Mouse (Mus musculus) CH12.LX (cell line): ENCODE results near the gene Ccnd3. TPM values are rescaled to one million over a fixed set of nuclear protein-coding genes. Genes with fewer than 3 reads are reported as not detected.

Experiments
- DNase-seq: peaks from one replicate; pipeline ENCODE4 v3.0.0-alpha.2; 2013; ENCODE audit errors: extremely low read depth
- H3K27ac ChIP-seq: 2 replicates; pipeline ENCODE4 v1.5.1; 2012; ENCODE audit warnings: low read depth, mild to moderate bottlenecking, control low read depth, moderate library complexity; ENCODE audit not compliant: insufficient read depth
- H3K27me3 ChIP-seq: replicated peaks from 2 replicates; pipeline ENCODE3; 2012; ENCODE audit warnings: inconsistent platforms
- H3K36me3 ChIP-seq, 2 experiments: replicated peaks in 1 of 2; 2 replicates each; pipeline versions ENCODE3 to v1.6.1; 2012; ENCODE audit warnings: inconsistent platforms in 1 of 2, low read length in 1 of 2, mild to moderate bottlenecking in 1 of 2, mixed read lengths in 1 of 2, moderate library complexity in 1 of 2; ENCODE audit not compliant: control insufficient read depth in 1 of 2, insufficient read depth in 1 of 2
- H3K4me1 ChIP-seq, 2 experiments: 2 replicates each; pipeline ENCODE4 v1.6.1; 2012; ENCODE audit warnings: inconsistent platforms in 1 of 2, moderate library complexity in 1 of 2; ENCODE audit not compliant: insufficient read depth in 2 of 2, control insufficient read depth in 1 of 2
- H3K4me2 ChIP-seq: 2 replicates; pipeline ENCODE4 v1.6.1; 2012; ENCODE audit warnings: low read depth, mild to moderate bottlenecking, control low read depth; ENCODE audit not compliant: poor library complexity, insufficient read depth, severe bottlenecking
- H3K4me3 ChIP-seq, 3 experiments: fragments of 150-350 bp in 1 of 3; sonication (generic) in 1 of 3; replicated peaks in 1 of 3; 2 replicates each; pipeline versions ENCODE3 to v1.5.1; 2011 to 2012; ENCODE audit warnings: low read depth in 2 of 3, low read length in 2 of 3, mild to moderate bottlenecking in 2 of 3, moderate library complexity in 2 of 3, control low read depth in 1 of 3, improper control_type of control experiment in 1 of 3, inconsistent platforms in 1 of 3, mixed read lengths in 1 of 3; ENCODE audit not compliant: poor library complexity in 1 of 3
- H3K79me2 ChIP-seq: replicated peaks from 2 replicates; pipeline ENCODE4 v1.6.1; 2012; ENCODE audit warnings: mild to moderate bottlenecking, moderate library complexity; ENCODE audit not compliant: control insufficient read depth, poor library complexity, insufficient read depth, severe bottlenecking; ENCODE audit errors: extremely low read depth
- H3K9ac ChIP-seq: 2 replicates; pipeline ENCODE4 v1.6.1; 2012; ENCODE audit warnings: low read depth, mild to moderate bottlenecking, control low read depth, moderate library complexity; ENCODE audit not compliant: insufficient read depth
- H3K9me3 ChIP-seq: replicated peaks from 2 replicates; pipeline ENCODE3; 2012; ENCODE audit warnings: low read length, inconsistent platforms, mixed read lengths
- BHLHE40 ChIP-seq: IDR thresholded peaks from 2 replicates; pipeline ENCODE4 v1.6.1; 2011; ENCODE audit warnings: mild to moderate bottlenecking, low read depth, low read length, improper control_type of control experiment
- CHD2 ChIP-seq: IDR thresholded peaks from 2 replicates; pipeline ENCODE4 v1.6.1; 2011; ENCODE audit warnings: low read length, improper control_type of control experiment
- ELF1 ChIP-seq: IDR thresholded peaks from 2 replicates; pipeline ENCODE4 v1.6.1; 2014; ENCODE audit warnings: low read depth, mild to moderate bottlenecking, inconsistent platforms, low read length, improper control_type of control experiment
- EP300 ChIP-seq: IDR thresholded peaks from 2 replicates; pipeline ENCODE4 v1.6.1; 2011; ENCODE audit warnings: low read length, improper control_type of control experiment
- ETS1 ChIP-seq: conservative IDR thresholded peaks from 2 replicates; pipeline ENCODE4 v1.6.1; 2012; ENCODE audit warnings: low read depth, mild to moderate bottlenecking, inconsistent platforms, low read length, improper control_type of control experiment, moderate library complexity
- GABPA ChIP-seq: IDR thresholded peaks from 2 replicates; pipeline ENCODE4 v1.6.1; 2012; ENCODE audit warnings: low read depth, low read length, improper control_type of control experiment, inconsistent platforms; ENCODE audit not compliant: insufficient replicate concordance
- HCFC1 ChIP-seq: IDR thresholded peaks from 2 replicates; pipeline ENCODE4 v1.6.1; 2012; ENCODE audit warnings: low read depth, mild to moderate bottlenecking, inconsistent platforms, low read length, improper control_type of control experiment
- IRF4 ChIP-seq: IDR thresholded peaks from 2 replicates; pipeline ENCODE4 v1.6.1; 2014; ENCODE audit warnings: low read depth, mild to moderate bottlenecking, inconsistent platforms, low read length, improper control_type of control experiment
- JUN ChIP-seq: IDR thresholded peaks from 2 replicates; pipeline ENCODE4 v1.6.1; 2011; ENCODE audit warnings: low read depth, mild to moderate bottlenecking, low read length, improper control_type of control experiment, moderate library complexity; ENCODE audit not compliant: insufficient read depth
- JUND ChIP-seq: conservative IDR thresholded peaks from 2 replicates; pipeline ENCODE4 v1.6.1; 2011; ENCODE audit warnings: low read depth, low read length, improper control_type of control experiment
- KAT2A ChIP-seq: IDR thresholded peaks from 2 replicates; pipeline ENCODE4 v1.6.1; 2012; ENCODE audit warnings: low read length, improper control_type of control experiment, inconsistent platforms; ENCODE audit not compliant: insufficient replicate concordance
- MAX ChIP-seq: IDR thresholded peaks from 2 replicates; pipeline ENCODE4 v1.6.1; 2011; ENCODE audit warnings: low read length, improper control_type of control experiment
- MAZ ChIP-seq: IDR thresholded peaks from 2 replicates; pipeline ENCODE4 v1.6.1; 2012; ENCODE audit warnings: low read depth, mild to moderate bottlenecking, inconsistent platforms, low read length, improper control_type of control experiment, moderate library complexity
- NELFE ChIP-seq: IDR thresholded peaks from 2 replicates; pipeline ENCODE4 v1.6.1; 2011; ENCODE audit warnings: low read depth, low read length, improper control_type of control experiment
- PAX5 ChIP-seq: IDR thresholded peaks from 2 replicates; pipeline ENCODE4 v1.6.1; 2012; ENCODE audit warnings: low read length, inconsistent platforms, mixed read lengths
- POLR2A ChIP-seq: IDR thresholded peaks from 2 replicates; pipeline ENCODE4 v1.6.1; 2011; ENCODE audit warnings: low read depth, mild to moderate bottlenecking, improper control_type of control experiment, low read length
- RAD21 ChIP-seq: IDR thresholded peaks from 2 replicates; pipeline ENCODE4 v1.6.1; 2011; ENCODE audit warnings: low read depth, mild to moderate bottlenecking, low read length, improper control_type of control experiment, moderate library complexity
- SIN3A ChIP-seq: IDR thresholded peaks from 2 replicates; pipeline ENCODE4 v1.6.1; 2012; ENCODE audit warnings: low read length, improper control_type of control experiment, inconsistent platforms
- TBP ChIP-seq: conservative IDR thresholded peaks from 2 replicates; pipeline ENCODE4 v1.6.1; 2011; ENCODE audit warnings: low read depth, low read length, improper control_type of control experiment
- TCF12 ChIP-seq: IDR thresholded peaks from 2 replicates; pipeline ENCODE4 v1.6.1; 2014; ENCODE audit warnings: low read depth, mild to moderate bottlenecking, inconsistent platforms, low read length, improper control_type of control experiment
- UBTF ChIP-seq: IDR thresholded peaks from 2 replicates; pipeline ENCODE4 v1.6.1; 2012; ENCODE audit warnings: low read depth, mild to moderate bottlenecking, inconsistent platforms, low read length, improper control_type of control experiment, moderate library complexity
- USF1 ChIP-seq: IDR thresholded peaks from 2 replicates; pipeline ENCODE4 v1.6.1; 2014; ENCODE audit warnings: low read depth, mild to moderate bottlenecking, inconsistent platforms, low read length, improper control_type of control experiment
- USF2 ChIP-seq: conservative IDR thresholded peaks from 2 replicates; pipeline ENCODE4 v1.6.1; 2011; ENCODE audit warnings: low read depth, low read length, improper control_type of control experiment
- ZC3H11A ChIP-seq: IDR thresholded peaks from 2 replicates; pipeline ENCODE4 v1.6.1; 2012; ENCODE audit warnings: low read depth, mild to moderate bottlenecking, inconsistent platforms, low read length, improper control_type of control experiment
- ZKSCAN1 ChIP-seq: IDR thresholded peaks from 2 replicates; pipeline ENCODE4 v1.6.1; 2012; ENCODE audit warnings: low read depth, inconsistent platforms, low read length, improper control_type of control experiment, borderline replicate concordance
- ZMIZ1 ChIP-seq: IDR thresholded peaks from 2 replicates; pipeline ENCODE4 v1.6.1; 2012; ENCODE audit warnings: low read depth, mild to moderate bottlenecking, inconsistent platforms, low read length, improper control_type of control experiment
- ZNF384 ChIP-seq: IDR thresholded peaks from 2 replicates; pipeline ENCODE4 v1.6.1; 2012; ENCODE audit warnings: low read depth, low read length, improper control_type of control experiment, inconsistent platforms
- dilution Hi-C: fragments of 300-500 bp; cut with MboI; formaldehyde crosslinking; loops from 2 replicates; pipeline ENCODE4 v1.14.3; 2020; ENCODE audit warnings: low sequenced_read_pairs; ENCODE audit not compliant: extremely low pct_unique_long_range_greater_than_20kb, extremely low pct_ligation_motif_present
- in situ Hi-C: fragments of 300-500 bp; cut with MboI; formaldehyde crosslinking; loops from 3 replicates; pipeline ENCODE4 v1.14.3; 2019; ENCODE audit warnings: low sequenced_read_pairs, low pct_ligation_motif_present, low pct_unique_long_range_greater_than_20kb, mixed read lengths
- polyA plus RNA-seq: library from polyadenylated mRNA; unstranded; fragments of >175 nt; gene quantifications from 2 replicates; pipeline ENCODE4 v1.2.1, GENCODE M21; 2012; ENCODE audit warnings: low read depth; ENCODE audit not compliant: insufficient read length
- total RNA-seq, 2 experiments: library from RNA; depleted of rRNA; stranded (reverse); fragments of 300-350 nt in 1 of 2; fragments of >200 nt in 1 of 2; gene quantifications; 2 replicates each; pipeline ENCODE4 v1.2.3; 2012 to 2014

The Ccnd3 gene
- total and polyA plus RNA-seq, 3 experiments = 30.6 to 121 (median 48.7) TPM

DNA sequence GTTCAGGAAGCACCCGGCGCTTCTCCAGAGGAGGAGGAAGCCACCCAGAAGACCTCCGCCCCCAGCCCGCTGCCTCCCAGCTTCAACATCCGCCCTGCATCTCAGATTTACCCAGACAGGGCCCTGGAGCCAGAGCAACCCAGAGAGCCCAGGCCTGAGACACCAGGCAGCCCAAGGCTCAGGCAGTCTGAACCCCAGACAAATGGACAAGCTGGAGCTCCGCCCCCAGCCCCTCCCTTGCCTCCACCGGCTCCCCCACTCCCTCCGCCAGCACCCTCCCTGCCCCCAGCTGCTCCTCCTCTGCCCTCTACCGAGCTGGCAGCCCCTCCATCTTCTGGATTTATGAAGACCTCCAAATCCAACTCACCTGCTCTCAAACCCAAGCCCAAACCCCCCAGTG, 38.6 kb upstream of the Ccnd3 start:
- dilution Hi-C loops = no loop called here
- H3K4me2 ChIP-seq = no peak overlapping the region
- no peak for DNase-seq
- no peak for TF ChIP-seq GABPA
- TF ChIP-seq NELFE = no peak
- TF ChIP-seq SIN3A = no peak
- TF ChIP-seq ETS1 = no peak
- TF ChIP-seq ZC3H11A = no peak
- no peak for TF ChIP-seq TCF12
- no peak for TF ChIP-seq PAX5
- no peak for TF ChIP-seq USF1
- no peak for TF ChIP-seq CHD2
- TF ChIP-seq KAT2A = no peak
- TF ChIP-seq UBTF = no peak
- TF ChIP-seq ELF1 = no peak
- no peak for TF ChIP-seq ZKSCAN1
- TF ChIP-seq JUN = no peak
- no peak for TF ChIP-seq BHLHE40
- TF ChIP-seq IRF4 = no peak
- no peak for TF ChIP-seq POLR2A
- TF ChIP-seq MAZ = no peak
- TF ChIP-seq EP300 = no peak
- TF ChIP-seq ZMIZ1 = no peak
- TF ChIP-seq, all 38 proteins: peak for 0
- Histone ChIP-seq H3K9ac (no peak overlapping the region), H3K27ac (no peak overlapping the region), H3K27me3 (peaks cover 17% of the 10 kb centered on the region), H3K4me3 (no peak overlapping the region), H3K9me3 (no peaks in the 10 kb centered on the region), H3K79me2 (no peaks in the 10 kb centered on the region), H3K4me1 (peaks cover 14 to 38% of the 10 kb centered on the region in 2 experiments), H3K36me3 (no peaks in the 10 kb centered on the region)
- in situ Hi-C loops = no loop called here

DNA sequence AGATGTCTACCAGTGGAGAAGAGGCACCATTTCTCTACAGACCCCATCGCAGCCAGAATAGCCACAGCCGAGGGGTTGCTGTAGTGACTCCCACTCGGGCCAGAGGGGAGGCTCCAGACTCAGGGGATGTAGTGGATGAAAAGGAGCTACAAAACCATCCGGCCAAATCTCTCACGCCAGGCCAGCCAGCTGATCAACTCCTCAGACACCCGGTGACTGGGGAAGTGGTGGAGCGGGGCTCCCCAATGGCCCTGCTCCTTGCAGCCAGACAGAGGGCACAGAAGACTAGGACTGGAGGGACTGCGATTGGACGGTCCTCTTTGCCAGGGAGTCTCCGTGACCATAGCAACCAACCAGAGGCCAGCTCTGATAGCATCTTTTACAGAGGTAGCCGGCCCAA, 37.2 kb upstream of the Ccnd3 start:
- TF ChIP-seq JUND (no peak), USF2 (no peak), PAX5 (no peak), RAD21 (no peak), TBP (no peak), ZNF384 (no peak), CHD2 (no peak), UBTF (no peak), SIN3A (no peak), MAX (no peak), EP300 (no peak), HCFC1 (no peak), ELF1 (no peak)
- TF ChIP-seq, all 38 proteins: peak for 0
- Histone ChIP-seq H3K27me3 (peaks cover 21% of the 10 kb centered on the region), H3K9ac (no peak overlapping the region), H3K4me3 (no peak overlapping the region), H3K27ac (no peak overlapping the region), H3K79me2 (no peaks in the 10 kb centered on the region), H3K9me3 (no peaks in the 10 kb centered on the region), H3K36me3 (no peaks in the 10 kb centered on the region), H3K4me2 (no peak overlapping the region), H3K4me1 (peaks cover 9 to 27% of the 10 kb centered on the region in 2 experiments)
- dilution Hi-C loops (no loop called here), in situ Hi-C loops (no loop called here)
- DNase-seq = no peak
